Mouse (Mus musculus) ovary, postnatal 14 days (tissue): ENCODE measurements around the gene Spaca4.

ENCODE experiments used
- DNase-seq: peaks from one replicate; pipeline ENCODE4 v3.0.0; 2022; ENCODE audit warnings: low spot score

Spaca4 gene

GRCm38 (mm10) chr7:45725713-45726112, at the start of gene Spaca4:
Spaca4 (minus strand) TSS chr7:45725813.
- DNase-seq: no peak

DNA sequence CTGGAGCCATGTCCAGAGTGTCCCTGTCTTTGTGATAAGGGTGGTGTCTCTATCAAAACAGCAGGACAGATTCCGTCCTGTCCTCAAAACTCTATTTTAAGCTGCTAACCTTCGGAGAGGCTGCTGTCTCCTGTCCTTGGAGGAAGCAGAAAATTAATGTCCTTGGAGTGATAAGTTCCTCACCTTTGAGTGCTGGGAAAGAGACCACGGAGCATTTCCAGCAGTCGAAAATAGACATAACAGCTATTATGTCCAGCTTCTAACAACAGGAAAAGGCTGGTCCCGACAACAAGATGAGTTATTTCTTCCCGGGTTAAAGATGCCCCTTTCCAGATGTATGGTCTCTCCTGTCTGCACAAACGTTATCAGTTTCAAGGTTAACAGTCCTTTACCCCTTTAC, 49.6 kb upstream of the Spaca4 start:
- no peak for DNase-seq

GRCm38 (mm10) chr7:45771101-45771500, 45.5 kb upstream of the Spaca4 start:
- DNase-seq: no peak

- DNase-seq: no peak
Measured at GRCm38 (mm10) chr7:45770427-45771082, 44.9 kb upstream of the Spaca4 start.

GRCm38 (mm10) chr7:45767500-45767899, 41.9 kb upstream of the Spaca4 start:
- no peak for DNase-seq

DNA sequence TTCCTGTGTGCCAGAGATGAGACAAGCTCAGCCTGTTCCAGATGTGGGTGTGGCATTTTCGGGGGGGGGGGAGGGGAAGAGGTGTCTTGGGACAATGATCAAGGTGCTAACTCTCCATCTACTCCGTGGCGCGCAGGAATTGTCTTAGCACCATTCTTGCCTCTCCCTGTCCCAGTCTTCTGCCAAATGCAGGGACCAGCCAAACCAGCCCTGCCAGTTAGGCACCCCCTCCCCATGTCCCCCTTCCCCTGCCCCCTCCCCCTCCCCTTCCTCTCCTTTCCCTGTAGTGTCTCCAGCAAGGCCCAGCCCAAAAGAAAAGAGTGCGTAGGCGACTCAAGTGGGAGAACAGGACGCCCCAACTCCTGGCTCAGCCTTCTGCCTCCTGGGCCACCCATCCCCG, 41.2 kb upstream of the Spaca4 start:
- DNase-seq: no peak

DNA sequence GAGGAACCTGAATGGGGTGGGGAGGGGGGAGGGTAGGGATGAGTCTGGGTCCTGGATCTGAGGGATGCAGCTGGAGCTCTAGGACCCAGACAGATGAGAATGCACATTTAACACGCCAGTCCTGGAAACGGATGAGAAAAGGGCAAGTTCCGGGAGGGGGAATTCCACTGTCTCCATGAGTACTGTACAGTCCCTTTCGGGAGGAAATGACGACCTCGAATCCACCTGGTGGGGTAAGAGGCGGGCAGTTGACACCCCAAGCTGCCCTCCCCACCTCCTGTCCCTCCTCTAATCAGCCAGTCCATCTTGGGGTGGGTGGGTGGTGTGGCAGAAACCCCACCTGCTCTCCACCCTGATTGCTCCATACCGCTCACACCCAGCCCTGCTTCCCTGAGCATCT, 40.4 kb upstream of the Spaca4 start:
- DNase-seq: no peak

DNA sequence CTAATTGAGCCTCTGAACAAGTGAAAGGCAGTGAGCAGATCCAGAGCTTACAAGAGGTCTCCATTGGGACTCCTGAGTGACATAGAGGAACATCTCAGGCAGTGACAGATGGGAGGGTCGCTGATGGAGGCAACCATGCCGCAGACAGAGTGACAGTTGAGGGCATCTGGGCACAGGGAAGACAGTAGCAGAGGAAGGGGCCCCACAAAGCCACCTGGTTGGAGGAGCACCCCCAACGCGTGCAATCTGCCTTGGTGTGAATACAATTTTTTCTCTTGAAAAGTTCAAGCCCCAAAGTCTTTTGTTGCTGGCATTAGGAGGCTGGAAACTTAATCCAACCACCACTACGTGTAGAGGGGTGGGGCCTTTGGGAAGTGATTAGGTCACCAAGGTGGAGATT, 34.5 kb upstream of the Spaca4 start:
- DNase-seq: no peak

- DNase-seq: no peak
Measured at GRCm38 (mm10) chr7:45759400-45759799, 33.8 kb upstream of the Spaca4 start.

DNA sequence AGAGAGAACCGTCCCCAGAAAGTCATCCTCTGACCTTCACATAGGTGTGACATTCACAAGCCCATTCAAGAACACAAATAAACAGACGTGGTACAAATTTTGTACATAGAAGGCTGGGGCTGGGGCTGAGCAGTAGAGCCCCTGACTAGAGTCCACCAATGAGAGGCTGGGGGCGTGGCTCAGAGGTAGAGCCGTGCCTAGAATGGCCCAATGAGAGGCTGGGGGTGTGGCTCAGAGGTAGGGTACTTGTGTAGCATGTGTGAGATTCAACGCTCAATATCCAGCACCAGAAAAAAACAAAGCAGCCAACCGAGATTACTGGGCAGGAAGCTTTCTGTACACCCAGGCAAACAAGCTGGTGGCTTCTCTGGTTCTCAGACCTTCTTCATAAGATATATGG, 30.1 kb upstream of the Spaca4 start:
- DNase-seq: no peak

DNA sequence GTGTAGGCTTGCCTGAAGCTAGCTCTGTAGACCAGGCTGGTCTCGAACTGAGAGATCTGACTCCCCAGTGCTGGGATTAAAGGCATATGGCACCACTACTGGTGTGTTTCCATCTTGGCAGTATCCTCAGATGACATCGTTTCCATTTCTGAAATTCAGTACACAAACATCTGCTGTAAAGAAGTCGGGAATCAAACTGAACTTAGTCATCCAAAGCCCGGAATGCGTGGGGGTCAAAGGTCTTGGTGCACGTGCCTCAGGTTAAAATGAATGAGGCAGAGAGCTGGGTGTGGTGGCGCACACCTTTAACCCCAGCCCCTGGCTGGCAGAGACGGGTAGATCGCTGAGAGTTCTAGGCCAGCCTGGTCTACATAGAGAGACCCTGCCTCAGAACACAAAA, 24.5 kb upstream of the Spaca4 start:
- no peak for DNase-seq

GRCm38 (mm10) chr7:45749401-45749800, 23.8 kb upstream of the Spaca4 start:
- no peak for DNase-seq

DNA sequence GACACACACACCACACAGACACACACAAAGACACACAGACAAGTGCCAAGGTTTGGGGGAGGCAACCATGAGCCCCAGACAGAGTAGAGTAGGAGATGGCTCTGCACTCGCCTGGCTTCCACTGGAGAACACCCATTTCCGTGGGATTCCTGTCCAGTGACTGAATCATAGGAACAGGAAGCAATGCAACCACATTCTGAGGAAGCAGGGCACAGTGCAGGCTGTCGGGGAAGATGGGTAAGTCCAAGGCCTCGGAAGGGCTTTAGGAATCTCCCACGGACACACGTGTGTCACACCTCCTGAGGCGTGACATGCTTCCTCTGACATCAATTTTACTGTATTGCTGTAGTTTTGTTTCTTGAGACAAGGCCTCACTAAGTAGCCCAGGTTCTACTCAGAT, 22.5 kb upstream of the Spaca4 start:
- no peak for DNase-seq

GRCm38 (mm10) chr7:45747450-45747849, 21.8 kb upstream of the Spaca4 start:
- DNase-seq: no peak

DNA sequence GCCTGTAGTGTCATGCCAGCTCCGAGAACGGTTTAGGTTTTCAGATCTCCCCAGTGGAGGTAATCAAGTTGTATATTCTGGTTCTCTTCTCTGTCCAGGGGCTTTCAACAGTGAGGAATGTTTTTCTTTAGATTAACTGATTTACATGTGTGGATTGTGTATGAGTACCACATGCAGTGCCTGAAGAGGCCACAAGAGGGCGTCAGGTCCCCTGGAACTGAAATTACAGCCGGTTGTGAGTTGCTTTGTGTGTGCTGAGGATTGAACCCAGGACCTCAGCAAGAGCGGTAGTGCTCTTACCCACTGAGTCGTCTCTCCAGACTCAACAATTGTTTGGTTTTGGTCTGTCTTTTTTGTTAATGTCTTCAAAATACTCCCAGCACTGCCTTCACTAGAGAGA, 20.9 kb upstream of the Spaca4 start:
- DNase-seq: no peak

DNA sequence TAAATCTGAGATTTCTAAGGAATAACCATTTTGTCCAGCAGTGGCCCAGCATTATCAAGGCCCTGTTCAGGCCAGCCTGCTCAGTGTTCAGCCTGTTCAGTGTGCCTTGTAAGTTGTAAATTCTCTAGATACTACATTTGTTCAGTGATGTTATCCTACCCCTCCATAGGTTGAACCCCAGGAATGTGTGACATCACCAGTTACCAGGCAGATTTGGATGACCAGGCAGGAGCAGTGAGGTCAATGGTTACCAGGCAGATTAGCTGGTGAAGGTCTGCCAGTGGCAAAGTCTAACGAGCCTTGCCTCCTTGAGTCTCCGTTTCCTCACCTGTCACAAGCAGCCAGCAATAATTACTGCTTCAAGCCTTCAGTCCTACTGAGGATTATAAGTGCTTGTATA, 18.8 kb upstream of the Spaca4 start:
- DNase-seq: peak; percentile 81

DNA sequence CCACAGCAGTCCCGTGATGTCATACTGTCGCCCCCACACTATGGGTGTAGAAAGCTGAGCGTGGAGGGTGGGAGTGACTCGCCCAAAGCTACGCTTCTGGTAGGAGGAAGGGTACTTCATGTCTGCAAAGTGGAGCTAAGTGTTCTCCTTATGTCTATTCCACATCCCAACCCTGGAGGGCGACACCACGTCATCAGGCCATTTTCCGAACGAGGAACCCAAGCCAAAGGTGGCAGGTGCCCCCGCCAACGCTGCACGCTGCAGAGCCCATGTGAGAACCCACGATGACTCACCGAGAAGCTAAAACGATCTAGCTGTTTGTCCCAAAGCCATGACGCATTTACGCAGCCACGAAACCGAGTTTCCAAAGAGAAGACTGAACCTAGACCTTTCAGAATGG, 16.7 kb upstream of the Spaca4 start:
- no peak for DNase-seq

DNA sequence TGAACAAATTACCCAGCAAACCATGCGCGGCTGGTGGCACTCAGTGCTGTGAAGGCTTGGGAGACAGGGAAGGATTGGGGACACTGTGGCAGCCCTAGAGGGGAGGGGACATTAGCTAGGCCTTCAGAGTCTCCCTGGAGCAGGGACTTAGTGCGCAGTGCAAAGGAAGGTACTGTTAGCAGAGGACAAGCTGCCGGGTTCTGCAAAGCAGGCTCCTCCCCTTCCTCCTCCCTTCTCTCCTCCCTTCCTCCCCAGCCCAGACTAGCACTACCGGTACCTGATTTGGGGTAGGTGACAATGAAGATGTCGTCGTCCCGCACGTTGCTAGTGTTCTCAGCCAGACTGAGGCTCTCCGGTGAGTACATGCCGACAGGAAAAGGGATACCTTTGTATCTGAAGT, 16.2 kb upstream of the Spaca4 start:
- no peak for DNase-seq

GRCm38 (mm10) chr7:45741308-45741707, 15.7 kb upstream of the Spaca4 start:
- no peak for DNase-seq

GRCm38 (mm10) chr7:45739820-45740219, 14.2 kb upstream of the Spaca4 start:
- DNase-seq: no peak

- peak; percentile 71 for DNase-seq
Measured at GRCm38 (mm10) chr7:45739162-45739763, 13.7 kb upstream of the Spaca4 start.

GRCm38 (mm10) chr7:45733477-45733876, 7.9 kb upstream of the Spaca4 start:
- DNase-seq: no peak

- DNase-seq: no peak
Measured at GRCm38 (mm10) chr7:45730727-45731431, 5.3 kb upstream of the Spaca4 start.

DNA sequence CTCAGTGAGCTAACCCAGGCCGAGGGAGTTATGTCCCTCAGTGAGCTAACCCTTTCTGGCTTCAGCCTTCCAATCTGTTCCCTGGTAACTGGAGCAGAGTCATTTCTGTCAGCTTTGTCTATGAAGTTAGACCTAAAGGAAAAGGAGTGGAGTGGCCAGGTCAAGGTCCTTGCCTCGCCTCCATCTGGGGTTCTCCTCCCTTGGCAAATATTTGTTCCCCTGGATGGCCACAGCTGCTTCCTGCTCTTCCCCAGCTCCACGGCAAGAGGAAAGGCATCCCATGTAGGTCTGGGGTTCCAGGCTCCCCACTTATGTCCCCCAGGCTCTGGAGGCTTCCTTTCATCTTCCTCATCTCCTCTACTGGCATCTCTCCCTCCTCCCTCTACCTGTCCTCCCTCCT, 2.0 kb upstream of the Spaca4 start:
- no peak for DNase-seq
